Mouse (Mus musculus): ENCODE results near the gene Asap2. TPM values are rescaled to one million over a fixed set of nuclear protein-coding genes. Genes with fewer than 3 reads are reported as not detected.

Gene Asap2
- polyA plus RNA-seq, 1 experiment: 13.9 TPM

DNA sequence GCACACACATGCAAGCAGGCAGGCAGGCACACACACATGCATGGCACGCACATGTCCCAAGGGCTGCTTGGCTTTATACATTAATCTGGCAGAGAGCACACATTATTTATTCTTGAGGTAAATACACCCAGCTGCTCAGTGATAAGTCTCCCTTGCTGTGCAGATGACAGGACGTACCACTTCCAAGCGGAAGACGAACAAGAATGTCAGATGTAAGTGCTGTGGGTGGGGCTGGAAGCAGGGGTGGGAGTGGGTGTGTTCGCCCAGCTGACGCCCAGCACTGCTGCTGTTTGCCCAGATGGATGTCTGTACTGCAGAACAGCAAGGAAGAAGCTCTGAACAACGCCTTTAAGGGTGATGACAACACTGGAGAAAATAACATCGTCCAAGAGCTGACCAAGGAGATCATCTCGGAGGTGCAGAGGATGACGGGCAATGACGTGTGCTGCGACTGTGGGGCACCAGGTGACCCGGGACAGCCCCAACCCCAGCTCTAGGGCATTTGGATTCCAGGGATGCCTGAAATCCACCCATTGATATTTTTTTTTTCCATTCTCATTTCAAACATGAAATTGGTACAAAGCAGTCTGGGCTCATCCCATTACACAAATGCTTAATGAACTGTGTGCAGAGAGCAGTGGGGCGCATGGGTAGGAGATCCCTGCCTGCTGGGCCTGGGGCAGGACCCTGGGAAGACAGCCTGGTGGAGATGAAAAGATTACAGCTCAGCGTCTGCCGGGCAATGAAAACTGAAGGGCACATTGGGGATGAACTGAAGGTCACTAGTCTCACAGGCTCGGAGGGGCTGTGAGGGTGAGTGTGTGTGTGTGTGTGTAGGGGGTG is 239.0 kb downstream of the Asap2 start:
- H3K36me3 ChIP-seq (ENCODE audit: control insufficient read depth, insufficient read depth, low read length, poor library complexity, severe bottlenecking): no peaks in the 10 kb centered on the region
- TF ChIP-seq EP300 (IDR thresholded peaks at IDR 0.05; ENCODE audit: insufficient read depth, low read depth, low read length) (no peak), POLR2A (IDR thresholded peaks at IDR 0.05; ENCODE audit: insufficient read depth, low read length) (no peak), CTCF (IDR thresholded peaks at IDR 0.05; ENCODE audit: low read depth, low read length) (no peak)

DNA sequence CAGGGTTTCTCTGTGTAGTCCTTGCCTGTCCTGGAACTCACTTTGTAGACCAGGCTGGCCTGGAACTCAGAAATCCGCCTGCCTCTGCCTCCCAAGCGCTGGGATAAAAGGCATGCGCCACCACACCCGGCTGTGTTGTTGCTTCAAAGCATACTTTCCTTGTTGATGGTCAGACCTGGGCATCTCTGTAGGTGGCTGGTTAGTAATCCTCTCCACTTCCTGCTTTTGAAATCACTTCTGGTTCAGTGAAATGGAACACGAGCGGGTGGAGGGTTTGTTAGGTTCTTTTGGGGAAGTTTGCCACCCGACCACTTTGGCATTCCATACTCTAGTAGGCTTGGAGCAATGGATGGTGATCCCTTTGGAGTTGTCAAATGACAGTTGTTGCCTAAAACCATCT is 243.5 kb downstream of the Asap2 start:
- Histone ChIP-seq H3K27me3 (ENCODE audit: control insufficient read depth, insufficient read depth, low read length, poor library complexity, severe bottlenecking) (no peaks in the 10 kb centered on the region), H3K9ac (ENCODE audit: low read depth, poor library complexity, severe bottlenecking) (no peak overlapping the region), H3K27ac (ENCODE audit: insufficient read depth, low read length) (no peak overlapping the region), H3K36me3 (ENCODE audit: control insufficient read depth, insufficient read depth, low read length, poor library complexity, severe bottlenecking) (no peaks in the 10 kb centered on the region), H3K9me3 (replicated peaks; ENCODE audit: control insufficient read depth, insufficient read depth, low read length, poor library complexity, severe bottlenecking) (no peaks in the 10 kb centered on the region), H3K4me1 (ENCODE audit: control insufficient read depth, insufficient read depth, low read length) (no peaks in the 10 kb centered on the region), H3K4me3 (ENCODE audit: low read depth, low read length) (no peak overlapping the region)
- TF ChIP-seq EP300 (IDR thresholded peaks at IDR 0.05; ENCODE audit: insufficient read depth, low read depth, low read length): no peak
- TF ChIP-seq POLR2A (IDR thresholded peaks at IDR 0.05; ENCODE audit: insufficient read depth, low read length): no peak
- no peak for TF ChIP-seq CTCF (IDR thresholded peaks at IDR 0.05; ENCODE audit: low read depth, low read length)

More for the DNA sequence above, 239.0 kb downstream of the Asap2 start:
- peaks cover 5% of the 10 kb centered on the region for H3K4me1 ChIP-seq (ENCODE audit: control insufficient read depth, insufficient read depth, low read length)
- no peak overlapping the region for H3K9ac ChIP-seq (ENCODE audit: low read depth, poor library complexity, severe bottlenecking)
- no peaks in the 10 kb centered on the region for H3K27me3 ChIP-seq (ENCODE audit: control insufficient read depth, insufficient read depth, low read length, poor library complexity, severe bottlenecking)
- H3K9me3 ChIP-seq (replicated peaks; ENCODE audit: control insufficient read depth, insufficient read depth, low read length, poor library complexity, severe bottlenecking): no peaks in the 10 kb centered on the region
- H3K4me3 ChIP-seq (ENCODE audit: low read depth, low read length): no peak overlapping the region
- no peak overlapping the region for H3K27ac ChIP-seq (ENCODE audit: insufficient read depth, low read length)

DNA sequence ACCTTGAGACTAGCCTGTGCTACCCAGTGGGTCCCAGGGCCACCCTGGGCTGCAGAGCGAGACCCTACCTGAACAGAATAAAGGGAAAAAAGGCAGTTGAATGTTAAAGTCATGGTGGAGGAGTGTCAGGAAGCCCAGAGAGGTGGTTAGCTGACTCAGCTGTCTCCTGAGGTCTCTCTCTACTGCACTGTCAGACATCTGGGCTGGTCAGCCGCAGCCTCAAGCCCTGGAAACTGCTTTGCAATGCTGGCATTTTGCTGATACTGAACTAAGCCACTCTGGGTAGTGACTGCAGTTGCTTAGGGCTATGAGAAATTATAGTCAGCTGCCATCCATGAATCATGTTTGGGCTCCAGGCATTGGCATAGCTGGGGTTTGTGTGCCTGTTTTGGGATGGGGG is 244.3 kb downstream of the Asap2 start:
- Histone ChIP-seq H3K4me1 (ENCODE audit: control insufficient read depth, insufficient read depth, low read length) (no peaks in the 10 kb centered on the region), H3K36me3 (ENCODE audit: control insufficient read depth, insufficient read depth, low read length, poor library complexity, severe bottlenecking) (no peaks in the 10 kb centered on the region), H3K4me3 (ENCODE audit: low read depth, low read length) (no peak overlapping the region), H3K27me3 (ENCODE audit: control insufficient read depth, insufficient read depth, low read length, poor library complexity, severe bottlenecking) (no peaks in the 10 kb centered on the region), H3K9me3 (replicated peaks; ENCODE audit: control insufficient read depth, insufficient read depth, low read length, poor library complexity, severe bottlenecking) (no peaks in the 10 kb centered on the region), H3K9ac (ENCODE audit: low read depth, poor library complexity, severe bottlenecking) (no peak overlapping the region), H3K27ac (ENCODE audit: insufficient read depth, low read length) (no peak overlapping the region)
- TF ChIP-seq EP300 (IDR thresholded peaks at IDR 0.05; ENCODE audit: insufficient read depth, low read depth, low read length) (no peak), CTCF (IDR thresholded peaks at IDR 0.05; ENCODE audit: low read depth, low read length) (no peak), POLR2A (IDR thresholded peaks at IDR 0.05; ENCODE audit: insufficient read depth, low read length) (no peak)

DNA sequence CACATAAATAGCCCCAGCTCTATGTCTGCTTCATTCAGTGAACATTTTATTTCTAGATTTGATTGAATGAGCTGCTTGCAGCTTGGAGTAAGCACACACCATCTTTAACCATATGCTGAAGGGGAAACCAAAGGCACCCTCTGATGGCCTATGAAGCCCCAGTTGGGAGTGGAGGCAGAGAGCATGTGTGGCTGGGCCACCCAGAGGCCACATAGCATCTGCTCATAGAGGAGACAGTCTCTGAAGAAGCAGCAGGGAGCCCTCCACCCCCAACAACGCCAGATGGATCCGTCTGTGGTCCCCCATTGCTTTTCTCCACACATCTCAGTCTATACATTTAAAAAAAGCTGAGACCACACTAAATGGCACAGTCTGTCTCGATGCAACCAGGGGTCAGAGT is 251.7 kb downstream of the Asap2 start:
- Histone ChIP-seq H3K27ac (ENCODE audit: insufficient read depth, low read length) (no peak overlapping the region), H3K4me3 (ENCODE audit: low read depth, low read length) (no peak overlapping the region), H3K4me1 (ENCODE audit: control insufficient read depth, insufficient read depth, low read length) (no peaks in the 10 kb centered on the region), H3K9ac (ENCODE audit: low read depth, poor library complexity, severe bottlenecking) (no peak overlapping the region), H3K27me3 (ENCODE audit: control insufficient read depth, insufficient read depth, low read length, poor library complexity, severe bottlenecking) (no peaks in the 10 kb centered on the region), H3K9me3 (replicated peaks; ENCODE audit: control insufficient read depth, insufficient read depth, low read length, poor library complexity, severe bottlenecking) (no peaks in the 10 kb centered on the region), H3K36me3 (ENCODE audit: control insufficient read depth, insufficient read depth, low read length, poor library complexity, severe bottlenecking) (no peaks in the 10 kb centered on the region)
- TF ChIP-seq CTCF (IDR thresholded peaks at IDR 0.05; ENCODE audit: low read depth, low read length) (no peak), POLR2A (IDR thresholded peaks at IDR 0.05; ENCODE audit: insufficient read depth, low read length) (no peak), EP300 (IDR thresholded peaks at IDR 0.05; ENCODE audit: insufficient read depth, low read depth, low read length) (no peak)

DNA sequence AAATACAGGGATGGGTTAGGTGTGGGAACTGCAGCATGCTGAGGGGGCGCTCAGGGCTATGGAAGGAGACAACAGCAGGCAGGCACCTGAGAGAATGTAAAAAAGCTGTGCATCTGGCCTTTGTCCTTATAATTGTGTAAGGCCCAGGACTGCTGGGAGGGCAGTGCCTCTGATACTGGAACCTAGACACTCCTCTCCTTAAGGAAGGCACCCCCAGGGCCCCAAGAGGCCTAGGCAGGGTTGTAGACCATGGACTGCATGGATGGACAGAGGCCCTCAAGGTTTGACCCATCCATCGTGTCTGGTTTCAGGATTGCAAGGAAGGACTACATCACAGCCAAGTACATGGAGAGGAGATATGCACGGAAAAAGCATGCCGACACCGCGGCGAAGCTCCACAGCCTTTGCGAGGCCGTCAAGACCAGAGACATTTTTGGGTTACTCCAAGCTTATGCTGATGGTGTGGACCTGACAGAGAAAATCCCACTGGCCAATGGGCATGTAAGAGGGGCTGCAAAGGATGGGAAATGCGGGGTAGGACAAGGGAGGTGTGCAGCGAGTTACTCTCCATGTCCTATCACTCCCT is 254.2 kb downstream of the Asap2 start:
- H3K9me3 ChIP-seq (replicated peaks; ENCODE audit: control insufficient read depth, insufficient read depth, low read length, poor library complexity, severe bottlenecking): no peaks in the 10 kb centered on the region
- no peaks in the 10 kb centered on the region for H3K4me1 ChIP-seq (ENCODE audit: control insufficient read depth, insufficient read depth, low read length)
- H3K36me3 ChIP-seq (ENCODE audit: control insufficient read depth, insufficient read depth, low read length, poor library complexity, severe bottlenecking): no peaks in the 10 kb centered on the region
- no peak for TF ChIP-seq POLR2A (IDR thresholded peaks at IDR 0.05; ENCODE audit: insufficient read depth, low read length)
- TF ChIP-seq EP300 (IDR thresholded peaks at IDR 0.05; ENCODE audit: insufficient read depth, low read depth, low read length): no peak
- no peak for TF ChIP-seq CTCF (IDR thresholded peaks at IDR 0.05; ENCODE audit: low read depth, low read length)
- no peak overlapping the region for H3K4me3 ChIP-seq (ENCODE audit: low read depth, low read length)
- no peak overlapping the region for H3K9ac ChIP-seq (ENCODE audit: low read depth, poor library complexity, severe bottlenecking)
- H3K27ac ChIP-seq (ENCODE audit: insufficient read depth, low read length): no peak overlapping the region
- no peaks in the 10 kb centered on the region for H3K27me3 ChIP-seq (ENCODE audit: control insufficient read depth, insufficient read depth, low read length, poor library complexity, severe bottlenecking)

Data from ES-Bruce4 (cell line).